17 mouse cellular contexts compared by ENCODE assay signal in genomic region chr1:131288938-131289337, GRCm38 (mm10).
"Had no signal": no experiment of that assay in that cellular context is flagged by ENCODE, and none has a peak within 500 bp of the region (broad histone marks: within the 10 kb centered on the region; RNA-seq: fewer than 3 reads in every experiment).

No protein-coding gene starts in this region.

- DNase-seq: gastrocnemius, adult 2 months; gastrocnemius, postnatal 10 days; gastrocnemius, postnatal 25 days; heart, adult 18-20 months; heart, postnatal 14 days; heart, postnatal 36 days; kidney, adult 11 months; kidney, adult 2 months; kidney, adult 9 months; kidney, postnatal 14 days; kidney, postnatal 36 days; layer of hippocampus, adult 9-11 months; layer of hippocampus, postnatal 36 days; left cerebral cortex, postnatal 4 days had no signal

- ATAC-seq: hindbrain, postnatal 0 days; intestine, embryonic 16.5 days; liver, embryonic 12.5 days had no signal
